Mouse (Mus musculus) heart, embryonic 15.5 days (tissue): Measurements from ENCODE around the gene Hba-a1. TPM values are rescaled to one million over a fixed set of nuclear protein-coding genes. Genes with fewer than 3 reads are reported as not detected.
"Not testable (repeated sequence)": the region's sequence is repeated elsewhere in the genome, so short reads cannot be mapped to it uniquely, and the experiment has no call there.

ENCODE experiments used
- ATAC-seq: fragments of 200-750 bp; cut with Nextera tagmentation; replicated peaks from 2 replicates; pipeline ENCODE4 v1.8.0; 2017; ENCODE audit warnings: low read depth, moderate TSS enrichment; ENCODE audit not compliant: insufficient number of reproducible peaks, insufficient read depth, low FRiP score
- H3K27ac ChIP-seq: fragments of 300-500 bp; sonication (generic); 2 replicates; pipeline ENCODE4 v1.5.1; 2015; ENCODE audit warnings: mild to moderate bottlenecking, inconsistent platforms
- H3K27me3 ChIP-seq: fragments of 300-500 bp; sonication (generic); 2 replicates; pipeline ENCODE4 v1.6.1; 2015; ENCODE audit warnings: inconsistent platforms
- H3K36me3 ChIP-seq: fragments of 300-500 bp; sonication (generic); 2 replicates; pipeline ENCODE4 v1.6.1; 2015; ENCODE audit warnings: mild to moderate bottlenecking, inconsistent platforms
- H3K4me1 ChIP-seq: fragments of 300-500 bp; sonication (generic); replicated peaks from 2 replicates; pipeline ENCODE4 v1.6.1; 2015; ENCODE audit warnings: inconsistent platforms
- H3K4me2 ChIP-seq: fragments of 300-500 bp; sonication (generic); 2 replicates; pipeline ENCODE4 v1.6.1; 2015; ENCODE audit warnings: inconsistent platforms, mild to moderate bottlenecking, moderate library complexity
- H3K4me3 ChIP-seq: fragments of 300-500 bp; sonication (generic); 2 replicates; pipeline ENCODE4 v1.5.1; 2015; ENCODE audit warnings: mild to moderate bottlenecking, inconsistent platforms
- H3K9ac ChIP-seq: fragments of 300-500 bp; sonication (generic); 2 replicates; pipeline ENCODE4 v1.6.1; 2015; ENCODE audit warnings: mild to moderate bottlenecking, inconsistent platforms
- H3K9me3 ChIP-seq: fragments of 300-500 bp; sonication (generic); replicated peaks from 2 replicates; pipeline ENCODE4 v1.6.1; 2016; ENCODE audit warnings: inconsistent platforms
- WGBS: fragments of 180-500 bp; shearing (Covaris S2); methylation state at CpG from one replicate; pipeline ENCODE4 v1.1.7; 2015; ENCODE audit warnings: mixed read lengths; 5-methylcytosine and 5-hydroxymethylcytosine counted together
- polyA plus RNA-seq: library from polyadenylated mRNA; unstranded; fragments of >200 nt; fragmentation: Nextera tagmentation; extraction: Ambion mirVana; gene quantifications from 2 replicates; pipeline ENCODE4 v1.2.1, GENCODE M21; 2015

Gene Hba-a1
- polyA plus RNA-seq, 1 experiment from 2014 or later = 23,640 TPM

DNA sequence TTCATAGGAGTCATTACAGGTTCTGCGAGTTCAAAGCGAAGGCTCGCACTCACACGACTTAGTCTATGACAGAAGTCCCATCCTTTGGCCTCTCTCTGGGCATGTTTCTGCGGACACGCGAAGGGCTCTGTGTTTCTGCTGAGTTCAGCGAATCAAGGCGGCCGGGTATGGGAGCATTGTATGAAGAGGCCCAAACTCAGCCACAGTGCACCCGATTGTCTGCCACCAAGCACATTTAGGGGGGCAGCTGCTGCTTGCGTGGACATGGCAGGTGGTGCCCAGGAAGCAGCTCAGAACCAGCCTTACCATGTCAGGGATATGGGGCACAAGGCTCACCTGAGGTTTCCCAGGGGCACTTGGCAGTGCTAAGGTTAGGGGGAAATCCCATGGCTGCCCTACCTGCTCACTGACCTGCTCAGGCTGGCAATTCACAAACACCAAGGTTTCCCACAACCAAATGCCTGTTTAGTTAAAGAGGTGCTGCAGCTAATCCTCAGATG lies 4.8 kb upstream of the Hba-a1 start:
- Histone ChIP-seq H3K9ac (no peak overlapping the region), H3K4me1 (no peaks in the 10 kb centered on the region), H3K4me2 (no peak overlapping the region), H3K27me3 (peaks cover 45% of the 10 kb centered on the region), H3K9me3 (no peaks in the 10 kb centered on the region), H3K4me3 (no peak overlapping the region), H3K36me3 (no peaks in the 10 kb centered on the region), H3K27ac (no peak overlapping the region)
- no peak for ATAC-seq
- 72% methylated on average over 12 of the region's 12 CpGs for WGBS

DNA sequence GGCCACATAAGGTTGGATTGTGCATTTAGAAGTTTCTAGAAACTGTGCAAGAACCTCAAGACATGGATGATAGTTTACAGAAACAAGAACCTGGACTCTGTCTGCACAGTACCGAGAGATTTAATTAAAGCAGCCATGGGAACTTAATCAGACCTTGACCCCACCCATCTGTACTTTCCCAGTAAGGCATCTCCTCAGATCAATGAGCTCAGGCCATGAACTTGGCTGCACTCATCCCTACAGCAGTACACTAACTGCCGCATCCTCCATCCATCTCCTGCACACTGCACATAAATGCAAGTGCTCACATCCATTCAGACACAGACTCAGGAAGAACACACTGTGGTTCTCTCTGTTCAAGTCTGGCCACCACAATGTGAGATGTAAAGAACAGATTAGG lies 2.7 kb upstream of the Hba-a1 start:
- Histone ChIP-seq H3K4me2 (no peak overlapping the region), H3K27me3 (peaks cover 49% of the 10 kb centered on the region), H3K4me3 (no peak overlapping the region), H3K36me3 (no peaks in the 10 kb centered on the region), H3K27ac (no peak overlapping the region), H3K9me3 (no peaks in the 10 kb centered on the region), H3K9ac (no peak overlapping the region), H3K4me1 (no peaks in the 10 kb centered on the region)
- no peak for ATAC-seq
- 67% methylated on average over 2 of the region's 2 CpGs for WGBS

DNA sequence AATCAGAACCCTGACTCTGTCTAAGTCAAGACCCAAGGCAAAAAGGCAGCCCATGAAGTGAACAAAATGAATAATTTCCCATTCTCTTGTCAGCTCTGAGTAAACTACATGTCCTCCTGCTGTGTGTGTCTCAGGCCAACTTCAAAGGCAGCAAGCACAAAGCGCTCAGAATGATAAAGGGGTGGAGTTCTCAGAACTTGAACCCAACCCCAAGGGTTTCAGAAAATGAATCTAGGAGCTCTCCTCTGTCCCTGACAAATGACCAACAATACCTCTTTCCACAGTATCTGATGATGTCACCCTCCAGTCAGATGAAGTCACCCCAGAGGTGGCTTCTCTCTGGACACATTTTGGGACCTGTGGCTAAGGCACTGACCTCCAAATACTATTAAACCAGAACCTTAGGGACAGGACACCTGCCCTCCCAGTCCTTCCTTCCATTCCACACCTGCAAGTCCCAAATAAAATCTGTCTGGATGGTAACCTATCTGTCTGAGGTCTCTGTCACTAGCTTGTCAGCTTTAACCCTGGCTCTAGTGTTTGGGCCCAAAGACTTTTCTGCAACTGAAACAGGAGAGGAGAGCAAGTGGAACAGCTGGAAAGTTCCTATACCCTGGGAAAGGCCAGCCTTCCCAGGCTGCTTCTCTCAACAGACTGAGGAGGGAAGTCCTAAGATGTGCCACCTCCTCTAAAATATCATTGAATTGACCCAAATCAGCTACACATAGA lies 1.7 kb upstream of the Hba-a1 start:
- no peak for ATAC-seq
- Histone ChIP-seq H3K36me3 (no peaks in the 10 kb centered on the region), H3K4me3 (no peak overlapping the region), H3K9ac (no peak overlapping the region), H3K4me1 (no peaks in the 10 kb centered on the region), H3K4me2 (no peak overlapping the region), H3K9me3 (no peaks in the 10 kb centered on the region), H3K27ac (no peak overlapping the region), H3K27me3 (peaks cover 43% of the 10 kb centered on the region)
- 72% methylated on average over 1 of the region's 1 CpGs for WGBS

DNA sequence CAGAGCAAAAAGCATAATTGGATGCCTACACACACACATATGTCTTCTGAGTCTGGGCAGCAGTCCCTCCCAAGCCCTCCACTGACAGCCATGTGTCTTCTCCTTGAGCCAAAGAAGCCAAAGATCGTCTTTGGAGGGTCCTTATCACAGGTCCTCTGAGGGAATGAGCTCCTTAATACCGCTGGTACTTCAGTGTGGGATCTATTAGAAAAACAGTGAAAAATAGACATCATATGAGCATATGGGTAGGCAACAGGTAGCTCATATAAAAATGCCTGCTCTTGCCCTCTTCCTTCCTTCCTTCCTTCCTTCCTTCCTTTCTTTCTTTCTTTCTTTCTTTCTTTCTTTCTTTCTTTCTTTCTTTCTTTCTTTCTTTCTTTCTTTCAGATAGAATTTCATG lies 1.3 kb downstream of the Hba-a1 start:
- H3K9ac ChIP-seq, ATAC-seq, H3K4me2 ChIP-seq, H3K4me3 ChIP-seq, H3K4me1 ChIP-seq, H3K9me3 ChIP-seq, H3K36me3 ChIP-seq, H3K27ac ChIP-seq: not testable (repeated sequence)
- peaks cover 31% of the 10 kb centered on the region for H3K27me3 ChIP-seq
- 32% methylated on average over 2 of the region's 2 CpGs for WGBS

DNA sequence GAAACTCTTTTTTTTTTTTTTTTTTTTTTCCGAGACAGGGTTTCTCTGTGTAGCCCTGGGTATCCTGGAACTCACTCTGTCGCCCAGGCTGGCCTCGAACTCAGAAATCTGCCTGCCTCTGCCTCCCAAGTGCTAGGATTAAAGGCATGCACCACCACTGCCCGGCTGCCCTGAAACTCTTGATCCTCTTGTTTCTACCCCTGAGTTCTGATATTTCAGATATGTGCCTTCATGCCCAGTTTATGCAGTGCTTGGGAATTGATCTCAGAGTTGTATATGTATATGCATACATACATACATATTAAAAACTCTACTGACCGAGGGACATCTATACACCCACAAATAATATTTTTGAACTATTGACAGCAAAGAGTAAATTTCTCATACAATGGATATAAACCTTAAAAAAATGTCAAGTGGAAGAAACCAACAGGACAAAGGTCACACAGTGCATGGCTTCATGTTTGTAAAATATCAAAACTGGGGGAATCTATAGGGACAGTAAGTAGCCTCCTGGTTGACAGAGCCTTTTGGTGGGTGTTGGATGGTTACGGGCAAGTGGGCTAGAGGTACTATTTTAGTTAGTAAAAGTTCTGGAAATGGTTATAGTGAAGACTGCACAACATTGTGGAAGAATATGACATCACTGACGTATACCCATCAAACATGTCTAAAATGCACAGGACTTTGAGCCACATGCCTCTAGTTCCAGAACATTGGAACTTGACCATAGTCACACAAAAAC lies 1.9 kb downstream of the Hba-a1 start:
- ATAC-seq = no peak

DNA sequence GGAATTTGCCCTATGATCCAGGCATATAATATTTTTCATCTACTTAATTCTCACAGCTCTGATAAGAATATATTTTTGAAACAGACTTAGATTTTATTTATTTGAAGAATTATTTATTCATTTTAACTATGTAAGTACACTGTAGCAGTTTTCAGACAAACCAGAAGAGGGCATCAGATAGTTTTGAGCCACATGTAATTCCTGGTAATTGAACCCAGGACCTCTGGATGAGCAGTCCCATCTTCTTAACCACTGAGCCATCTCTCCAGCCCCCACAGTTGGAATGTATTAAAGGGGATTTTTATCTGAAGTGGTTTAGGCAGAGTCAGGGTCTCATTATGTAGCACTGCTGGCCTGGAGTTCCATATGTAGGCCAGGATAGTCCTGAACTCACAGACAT lies 2.6 kb downstream of the Hba-a1 start:
- not testable (repeated sequence) for H3K9me3 ChIP-seq, H3K27ac ChIP-seq, H3K4me2 ChIP-seq, H3K4me1 ChIP-seq, H3K9ac ChIP-seq, H3K4me3 ChIP-seq, H3K36me3 ChIP-seq, ATAC-seq
- H3K27me3 ChIP-seq = peaks cover 19% of the 10 kb centered on the region

More for the DNA sequence above, 1.9 kb downstream of the Hba-a1 start:
- no peaks in the 10 kb centered on the region for H3K4me1 ChIP-seq
- no peak overlapping the region for H3K4me2 ChIP-seq
- no peak overlapping the region for H3K27ac ChIP-seq
- H3K9me3 ChIP-seq = no peaks in the 10 kb centered on the region
- WGBS = 69% methylated on average over 7 of the region's 7 CpGs
- no peaks in the 10 kb centered on the region for H3K36me3 ChIP-seq
- no peak overlapping the region for H3K9ac ChIP-seq
- peaks cover 26% of the 10 kb centered on the region for H3K27me3 ChIP-seq
- H3K4me3 ChIP-seq = no peak overlapping the region

DNA sequence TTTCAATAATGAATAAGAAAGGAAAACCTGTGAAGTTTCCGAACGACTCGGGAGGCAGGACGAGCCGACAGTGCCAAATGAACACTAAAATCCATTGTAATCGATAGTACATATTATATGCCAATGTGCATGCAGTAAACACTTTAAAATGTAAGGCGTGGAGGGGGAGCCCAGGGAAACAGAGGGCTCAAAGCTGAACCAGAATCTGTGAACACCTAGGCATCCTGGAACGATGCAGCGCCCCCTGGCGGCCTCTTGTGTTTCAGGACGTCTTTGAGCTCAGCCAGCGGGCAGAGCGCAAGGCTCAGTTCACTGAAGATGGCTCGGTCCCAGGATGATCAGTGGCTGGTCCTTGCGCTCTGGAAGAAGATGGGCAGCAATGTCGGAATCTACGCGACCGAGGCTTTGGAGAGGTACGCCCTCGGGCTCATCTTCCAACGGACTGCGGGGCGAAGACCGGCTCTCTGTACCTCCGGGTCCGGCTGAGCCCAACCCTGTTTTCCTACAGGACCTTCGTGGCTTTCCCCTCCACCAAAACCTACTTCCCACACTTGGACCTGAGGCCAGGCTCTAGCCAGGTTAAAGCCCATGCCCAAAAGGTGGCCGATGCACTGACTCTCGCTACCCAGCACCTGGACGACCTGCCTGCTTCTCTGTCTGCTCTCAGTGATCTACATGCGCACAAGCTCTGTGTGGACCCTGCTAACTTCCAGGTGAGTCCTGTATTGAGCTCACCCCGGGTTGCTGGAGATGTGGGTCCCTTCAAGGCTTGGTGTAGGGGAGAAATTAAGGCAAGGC lies 3.6 kb downstream of the Hba-a1 start, which contains the start of gene Hbq1b:
Gene Hbq1b (plus strand): TSS at position 271 of the 798 bp plus-strand sequence.
- H3K4me1 ChIP-seq = not testable (repeated sequence)

DNA sequence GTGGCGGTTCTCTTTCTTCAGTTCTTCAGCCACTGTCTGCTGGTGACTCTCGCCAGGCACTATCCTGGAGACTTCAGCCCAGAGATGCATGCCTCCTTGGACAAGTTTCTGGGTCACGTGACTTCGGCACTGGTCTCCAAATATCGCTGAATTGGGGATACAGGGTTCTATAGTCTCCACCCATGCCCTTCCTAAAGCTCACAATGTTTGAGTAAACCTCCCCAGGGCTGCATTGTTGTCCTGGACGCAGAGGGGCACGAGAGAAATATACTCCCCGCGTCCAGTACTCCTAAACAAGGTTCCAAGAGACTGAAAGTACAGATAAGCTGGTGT lies 4.1 kb downstream of the Hba-a1 start:
- Histone ChIP-seq H3K9me3 (no peaks in the 10 kb centered on the region), H3K4me2 (no peak overlapping the region; the same call in 1 of the 2 replicates), H3K27ac (no peak overlapping the region), H3K9ac (no peak overlapping the region), H3K4me1 (no peaks in the 10 kb centered on the region), H3K27me3 (peaks cover 19% of the 10 kb centered on the region), H3K4me3 (no peak overlapping the region), H3K36me3 (no peaks in the 10 kb centered on the region)
- no peak; the same call in 1 of the 2 replicates for ATAC-seq
- WGBS = 59% methylated on average over 9 of the region's 9 CpGs

More for the DNA sequence above, 3.6 kb downstream of the Hba-a1 start, which contains the start of gene Hbq1b:
- 18% methylated on average over 31 of the region's 33 CpGs for WGBS
- H3K36me3 ChIP-seq, H3K9me3 ChIP-seq, H3K27ac ChIP-seq, H3K9ac ChIP-seq: not testable (repeated sequence)
- H3K27me3 ChIP-seq = peaks cover 19% of the 10 kb centered on the region
- H3K4me3 ChIP-seq = peak within 1 kb of the TSS; percentile 35
- peak within 1 kb of the TSS; percentile 58 for H3K4me2 ChIP-seq
- ATAC-seq = peak; percentile 50; the same call in 1 of the 2 replicates

DNA sequence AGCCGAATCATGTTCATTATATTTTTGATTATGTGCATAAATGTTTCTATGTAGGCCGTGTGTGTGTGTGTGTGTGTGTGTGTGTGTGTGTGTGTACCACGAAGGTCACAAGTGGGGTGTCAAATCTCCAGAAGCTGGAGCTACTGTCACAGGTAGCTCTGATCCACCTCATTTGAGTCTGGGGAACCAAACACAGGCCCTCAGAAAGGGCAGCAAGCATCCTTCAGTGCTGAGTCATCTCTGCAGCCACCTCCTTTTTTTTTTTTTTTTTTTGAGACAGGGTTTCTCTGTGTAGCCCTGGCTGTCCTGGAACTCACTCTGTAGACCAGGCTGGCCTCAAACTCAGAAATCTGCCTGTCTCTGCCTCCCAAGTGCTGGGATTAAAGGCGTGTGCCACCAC lies 9.5 kb downstream of the Hba-a1 start:
- 65% methylated on average over 4 of the region's 4 CpGs for WGBS
- H3K4me3 ChIP-seq, H3K9me3 ChIP-seq, H3K36me3 ChIP-seq, ATAC-seq, H3K4me2 ChIP-seq, H3K4me1 ChIP-seq, H3K27me3 ChIP-seq, H3K27ac ChIP-seq, H3K9ac ChIP-seq: not testable (repeated sequence)

DNA sequence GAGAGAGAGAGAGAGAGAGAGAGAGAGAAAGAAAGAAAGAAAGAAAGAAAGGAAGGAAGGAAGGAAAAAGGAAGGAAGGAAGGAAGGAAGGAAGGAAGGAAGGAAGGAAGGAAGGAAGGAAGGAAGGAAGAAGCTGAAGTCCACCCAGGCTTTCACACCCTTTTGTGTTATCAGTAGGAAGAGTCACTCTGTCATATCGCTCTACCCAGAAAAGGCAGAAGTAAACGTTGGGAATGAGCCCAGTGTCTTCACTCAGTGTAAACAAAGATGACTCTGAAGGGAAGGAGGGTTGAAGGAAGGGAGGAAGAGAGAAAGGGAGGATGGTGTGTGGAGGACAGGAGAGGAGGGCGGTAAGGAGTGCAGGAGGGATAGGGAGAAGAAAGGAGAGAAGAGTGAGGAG lies 10.2 kb downstream of the Hba-a1 start:
- H3K4me2 ChIP-seq, H3K9me3 ChIP-seq, H3K36me3 ChIP-seq, H3K4me3 ChIP-seq, H3K27me3 ChIP-seq, ATAC-seq, H3K27ac ChIP-seq, H3K9ac ChIP-seq, H3K4me1 ChIP-seq: not testable (repeated sequence)
- WGBS = 50% methylated on average over 3 of the region's 3 CpGs

DNA sequence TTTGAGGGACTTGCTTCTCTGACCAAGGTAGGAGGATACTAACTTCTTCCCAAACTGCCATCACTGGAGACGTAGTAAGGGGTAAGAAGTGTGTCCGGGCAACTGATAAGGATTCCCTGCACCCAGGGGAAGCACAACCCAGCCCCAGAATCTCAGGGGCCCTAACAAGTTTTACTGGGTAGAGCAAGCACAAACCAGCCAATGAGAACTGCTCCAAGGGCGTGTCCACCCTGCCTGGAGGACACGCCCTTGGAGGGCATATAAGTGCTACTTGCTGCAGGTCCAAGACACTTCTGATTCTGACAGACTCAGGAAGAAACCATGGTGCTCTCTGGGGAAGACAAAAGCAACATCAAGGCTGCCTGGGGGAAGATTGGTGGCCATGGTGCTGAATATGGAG lies 12.9 kb downstream of the Hba-a1 start, which contains the start of gene Hba-a2:
Gene Hba-a2 (plus strand): TSS at position 287 of the 400 bp plus-strand sequence.
- not testable (repeated sequence) for ATAC-seq, H3K27ac ChIP-seq, H3K4me3 ChIP-seq, H3K36me3 ChIP-seq, H3K9me3 ChIP-seq, H3K4me1 ChIP-seq, H3K9ac ChIP-seq, H3K27me3 ChIP-seq, H3K4me2 ChIP-seq
- no CpG with 5 or more reads among the region's 4 CpGs for whole genome bisulfite sequencing
